Mouse (Mus musculus) embryonic facial prominence, embryonic 15.5 days (tissue): ENCODE data around the gene Tm4sf1. TPM values are rescaled to one million over a fixed set of nuclear protein-coding genes. Genes with fewer than 3 reads are reported as not detected.
A peak's percentile ranks its signal among the peaks of the same experiment; 100 is the strongest.

Source experiments
- ATAC-seq: fragments of 200-750 bp; cut with Nextera tagmentation; 2 replicates; pipeline ENCODE4 v1.8.0; 2017; ENCODE audit warnings: low read depth, moderate TSS enrichment; ENCODE audit not compliant: insufficient number of reproducible peaks, low FRiP score, low TSS enrichment
- H3K27ac ChIP-seq: fragments of 300-500 bp; sonication (generic); replicated peaks from 2 replicates; pipeline ENCODE4 v1.5.1; 2015; ENCODE audit warnings: mild to moderate bottlenecking, inconsistent platforms
- H3K27me3 ChIP-seq: fragments of 300-500 bp; sonication (generic); 2 replicates; pipeline ENCODE4 v1.6.1; 2015; ENCODE audit warnings: inconsistent platforms
- H3K36me3 ChIP-seq: fragments of 300-500 bp; sonication (generic); 2 replicates; pipeline ENCODE4 v1.6.1; 2015; ENCODE audit warnings: mild to moderate bottlenecking, inconsistent platforms
- H3K4me1 ChIP-seq: fragments of 300-500 bp; sonication (generic); 2 replicates; pipeline ENCODE4 v1.6.1; 2015; ENCODE audit warnings: inconsistent platforms
- H3K4me2 ChIP-seq: fragments of 300-500 bp; sonication (generic); replicated peaks from 2 replicates; pipeline ENCODE4 v1.6.1; 2015; ENCODE audit warnings: mild to moderate bottlenecking, inconsistent platforms
- H3K4me3 ChIP-seq: fragments of 300-500 bp; sonication (generic); replicated peaks from 2 replicates; pipeline ENCODE4 v1.5.1; 2015; ENCODE audit warnings: mild to moderate bottlenecking, inconsistent platforms
- H3K9ac ChIP-seq: fragments of 300-500 bp; sonication (generic); 2 replicates; pipeline ENCODE4 v1.6.1; 2015; ENCODE audit warnings: inconsistent platforms
- H3K9me3 ChIP-seq: fragments of 300-500 bp; sonication (generic); replicated peaks from 2 replicates; pipeline ENCODE4 v1.6.1; 2016; ENCODE audit warnings: inconsistent platforms
- WGBS: fragments of 180-500 bp; shearing (Covaris S2); methylation state at CpG from one replicate; pipeline ENCODE4 v1.1.7; 2015; 5-methylcytosine and 5-hydroxymethylcytosine counted together
- polyA plus RNA-seq: library from polyadenylated mRNA; unstranded; fragments of >200 nt; fragmentation: Nextera tagmentation; extraction: Ambion mirVana; gene quantifications from 2 replicates; pipeline ENCODE4 v1.2.1, GENCODE M21; 2015

Gene Tm4sf1
- polyA plus RNA-seq, 1 experiment from 2014 or later = 83.1 TPM

- no peak overlapping the region; the same call in 1 of the 2 replicates for H3K27ac ChIP-seq
- H3K27me3 ChIP-seq = no peaks in the 10 kb centered on the region
- H3K9ac ChIP-seq = no peak overlapping the region
- peaks cover 5% of the 10 kb centered on the region for H3K4me1 ChIP-seq
- ATAC-seq = no peak
- WGBS = 33% methylated on average over 3 of the region's 3 CpGs
- no peaks in the 10 kb centered on the region for H3K36me3 ChIP-seq
- no peak overlapping the region for H3K4me2 ChIP-seq
- no peak overlapping the region for H3K4me3 ChIP-seq
- H3K9me3 ChIP-seq = no peaks in the 10 kb centered on the region
Observed at GRCm38 (mm10) chr3:57303486-57303885, 1.7 kb upstream of the Tm4sf1 start.

- ATAC-seq = no peak
- Histone ChIP-seq H3K27me3 (no peaks in the 10 kb centered on the region), H3K9me3 (no peaks in the 10 kb centered on the region), H3K4me2 (no peak overlapping the region), H3K36me3 (no peaks in the 10 kb centered on the region), H3K4me1 (peaks cover 5% of the 10 kb centered on the region), H3K27ac (no peak overlapping the region), H3K9ac (no peak overlapping the region), H3K4me3 (no peak overlapping the region)
- 9% methylated on average over 2 of the region's 2 CpGs for WGBS
Observed at GRCm38 (mm10) chr3:57302886-57303285, 1.1 kb upstream of the Tm4sf1 start.

GRCm38 (mm10) chr3:57301366-57301765, 422 bp downstream of the Tm4sf1 start:
- WGBS = 77% methylated on average over 4 of the region's 4 CpGs
- H3K4me1 ChIP-seq = peaks cover 5% of the 10 kb centered on the region
- H3K4me2 ChIP-seq = no peak overlapping the region
- no peaks in the 10 kb centered on the region for H3K36me3 ChIP-seq
- no peaks in the 10 kb centered on the region for H3K27me3 ChIP-seq
- no peak overlapping the region for H3K4me3 ChIP-seq
- H3K27ac ChIP-seq = no peak overlapping the region
- no peak overlapping the region for H3K9ac ChIP-seq
- H3K9me3 ChIP-seq = no peaks in the 10 kb centered on the region
- ATAC-seq = no peak

- Histone ChIP-seq H3K27ac (no peak overlapping the region), H3K4me3 (no peak overlapping the region), H3K9me3 (no peaks in the 10 kb centered on the region), H3K27me3 (no peaks in the 10 kb centered on the region), H3K4me2 (no peak overlapping the region), H3K36me3 (no peaks in the 10 kb centered on the region), H3K9ac (no peak overlapping the region), H3K4me1 (peaks cover 14% of the 10 kb centered on the region)
- 81% methylated on average over 2 of the region's 2 CpGs for WGBS
- no peak for ATAC-seq
Observed at GRCm38 (mm10) chr3:57297991-57298390, 3.8 kb downstream of the Tm4sf1 start.

GRCm38 (mm10) chr3:57296574-57296973, 5.2 kb downstream of the Tm4sf1 start:
- Histone ChIP-seq H3K27ac (no peak overlapping the region), H3K9ac (no peak overlapping the region), H3K36me3 (no peaks in the 10 kb centered on the region), H3K4me1 (peaks cover 10% of the 10 kb centered on the region), H3K4me3 (no peak overlapping the region), H3K27me3 (no peaks in the 10 kb centered on the region), H3K9me3 (no peaks in the 10 kb centered on the region), H3K4me2 (no peak overlapping the region)
- no peak for ATAC-seq

GRCm38 (mm10) chr3:57295631-57296030, 6.2 kb downstream of the Tm4sf1 start:
- H3K4me2 ChIP-seq = no peak overlapping the region

GRCm38 (mm10) chr3:57294742-57295525, 6.9 kb downstream of the Tm4sf1 start:
- no peaks in the 10 kb centered on the region for H3K36me3 ChIP-seq
- no peak overlapping the region; the same call in 1 of the 2 replicates for H3K4me2 ChIP-seq
- ATAC-seq = peak; percentile 60
- H3K4me1 ChIP-seq = peaks cover 10% of the 10 kb centered on the region
- no peaks in the 10 kb centered on the region for H3K9me3 ChIP-seq
- H3K9ac ChIP-seq = no peak overlapping the region
- 38% methylated on average over 21 of the region's 21 CpGs for whole genome bisulfite sequencing
- H3K4me3 ChIP-seq = peak overlapping the region; percentile 17
- no peaks in the 10 kb centered on the region for H3K27me3 ChIP-seq
- peak overlapping the region; percentile 67 for H3K27ac ChIP-seq

More at GRCm38 (mm10) chr3:57295631-57296030, 6.2 kb downstream of the Tm4sf1 start:
- H3K27ac ChIP-seq = peak overlapping the region; percentile 67; the same call in 1 of the 2 replicates
- H3K4me3 ChIP-seq = no peak overlapping the region
- no peaks in the 10 kb centered on the region for H3K27me3 ChIP-seq
- H3K36me3 ChIP-seq = no peaks in the 10 kb centered on the region
- ATAC-seq = no peak
- peaks cover 10% of the 10 kb centered on the region for H3K4me1 ChIP-seq
- no peaks in the 10 kb centered on the region for H3K9me3 ChIP-seq
- WGBS = 74% methylated on average over 4 of the region's 4 CpGs
- no peak overlapping the region for H3K9ac ChIP-seq

- H3K36me3 ChIP-seq = no peaks in the 10 kb centered on the region
- WGBS = 38% methylated on average over 4 of the region's 4 CpGs
- H3K27me3 ChIP-seq = no peaks in the 10 kb centered on the region
- no peaks in the 10 kb centered on the region for H3K9me3 ChIP-seq
- peak overlapping the region; percentile 5 for H3K4me2 ChIP-seq
- no peak overlapping the region; the same call in 1 of the 2 replicates for H3K27ac ChIP-seq
- H3K4me1 ChIP-seq = peaks cover 10% of the 10 kb centered on the region
- peak overlapping the region; percentile 17 for H3K4me3 ChIP-seq
- ATAC-seq = no peak
- H3K9ac ChIP-seq = no peak overlapping the region
Observed at GRCm38 (mm10) chr3:57293925-57294324, 7.9 kb downstream of the Tm4sf1 start.

- Histone ChIP-seq H3K4me1 (peaks cover 10% of the 10 kb centered on the region), H3K9me3 (no peaks in the 10 kb centered on the region), H3K4me2 (no peak overlapping the region), H3K9ac (no peak overlapping the region), H3K36me3 (no peaks in the 10 kb centered on the region), H3K4me3 (no peak overlapping the region), H3K27ac (no peak overlapping the region), H3K27me3 (no peaks in the 10 kb centered on the region)
- ATAC-seq = no peak
- WGBS = 71% methylated on average over 11 of the region's 11 CpGs
Observed at GRCm38 (mm10) chr3:57292826-57293225, 9.0 kb downstream of the Tm4sf1 start.

- Histone ChIP-seq H3K4me3 (no peak overlapping the region), H3K9me3 (no peaks in the 10 kb centered on the region), H3K9ac (no peak overlapping the region), H3K4me2 (no peak overlapping the region), H3K4me1 (no peaks in the 10 kb centered on the region), H3K27ac (0 out of 2 replicates have a peak overlapping the region, but pooled peaks have one; percentile 48), H3K36me3 (no peaks in the 10 kb centered on the region), H3K27me3 (no peaks in the 10 kb centered on the region)
- WGBS = 75% methylated on average over 1 of the region's 1 CpGs
- ATAC-seq = no peak
Observed at GRCm38 (mm10) chr3:57288944-57289491, 12.8 kb downstream of the Tm4sf1 start.

- H3K27me3 ChIP-seq = no peaks in the 10 kb centered on the region
- no peak for ATAC-seq
- 51% methylated on average over 7 of the region's 7 CpGs for WGBS
- H3K4me1 ChIP-seq = no peaks in the 10 kb centered on the region
- no peak overlapping the region for H3K4me3 ChIP-seq
- no peak overlapping the region for H3K9ac ChIP-seq
- peak overlapping the region; percentile 11; the same call in 1 of the 2 replicates for H3K27ac ChIP-seq
- no peaks in the 10 kb centered on the region for H3K9me3 ChIP-seq
- H3K4me2 ChIP-seq = no peak overlapping the region
- H3K36me3 ChIP-seq = no peaks in the 10 kb centered on the region
Observed at GRCm38 (mm10) chr3:57287854-57288720, 13.7 kb downstream of the Tm4sf1 start.
